Mouse (Mus musculus) bone marrow, adult 2 months (tissue): ENCODE measurements around the gene Gprasp2.
"Not testable (repeated sequence)": the region's sequence is repeated elsewhere in the genome, so short reads cannot be mapped to it uniquely, and the experiment has no call there.

ENCODE experiments used
- CTCF ChIP-seq: fragments of 200-500 bp; IDR thresholded peaks from 2 replicates; pipeline ENCODE4 v1.5.1; 2011; ENCODE audit warnings: low read length, control low read depth; ENCODE audit not compliant: control insufficient read depth, insufficient read depth
- POLR2A ChIP-seq: fragments of 200-500 bp; IDR thresholded peaks from 2 replicates; pipeline ENCODE4 v1.6.1; 2011; ENCODE audit warnings: low read depth, mild to moderate bottlenecking, control low read depth, low read length, borderline replicate concordance; ENCODE audit not compliant: control insufficient read depth

- not testable (repeated sequence) for TF ChIP-seq CTCF, POLR2A
Measured at GRCm38 (mm10) chrX:135797212-135797644, 41.6 kb upstream of the Gprasp2 start, which contains the start of gene Bhlhb9.
